Mouse (Mus musculus) heart, postnatal 0 days (tissue): ENCODE data around the gene Slc25a12.

Source experiments
- CTCF ChIP-seq: IDR thresholded peaks from 2 replicates; pipeline ENCODE4 v1.5.1; 2016; ENCODE audit warnings: antibody characterized with exemption, control low read depth, low read depth
- EP300 ChIP-seq: IDR thresholded peaks from 2 replicates; pipeline ENCODE4 v1.6.1; 2016; ENCODE audit warnings: antibody characterized with exemption, low read depth

- TF ChIP-seq EP300 (no peak), CTCF (no peak)
These were observed 20.2 kb upstream of the Slc25a12 start for GRCm38 (mm10) chr2:71387766-71388165.
